Mouse (Mus musculus): ENCODE measurements at regions not wholly inside any gene's neighbourhood (a gene's known extent, or its start where the extent isn't known, plus 50 kb on each side); places are given as distances from the start of the nearest gene placed in this dataset.
A peak's percentile ranks its signal among the peaks of the same experiment; 100 is the strongest.

GRCm38 (mm10) chr8:86390715-86391114, 189.8 kb downstream of the Abcc12 start:
- no peaks in the 10 kb centered on the region for H3K36me3 ChIP-seq (ENCODE audit: insufficient read depth, low read length)

DNA sequence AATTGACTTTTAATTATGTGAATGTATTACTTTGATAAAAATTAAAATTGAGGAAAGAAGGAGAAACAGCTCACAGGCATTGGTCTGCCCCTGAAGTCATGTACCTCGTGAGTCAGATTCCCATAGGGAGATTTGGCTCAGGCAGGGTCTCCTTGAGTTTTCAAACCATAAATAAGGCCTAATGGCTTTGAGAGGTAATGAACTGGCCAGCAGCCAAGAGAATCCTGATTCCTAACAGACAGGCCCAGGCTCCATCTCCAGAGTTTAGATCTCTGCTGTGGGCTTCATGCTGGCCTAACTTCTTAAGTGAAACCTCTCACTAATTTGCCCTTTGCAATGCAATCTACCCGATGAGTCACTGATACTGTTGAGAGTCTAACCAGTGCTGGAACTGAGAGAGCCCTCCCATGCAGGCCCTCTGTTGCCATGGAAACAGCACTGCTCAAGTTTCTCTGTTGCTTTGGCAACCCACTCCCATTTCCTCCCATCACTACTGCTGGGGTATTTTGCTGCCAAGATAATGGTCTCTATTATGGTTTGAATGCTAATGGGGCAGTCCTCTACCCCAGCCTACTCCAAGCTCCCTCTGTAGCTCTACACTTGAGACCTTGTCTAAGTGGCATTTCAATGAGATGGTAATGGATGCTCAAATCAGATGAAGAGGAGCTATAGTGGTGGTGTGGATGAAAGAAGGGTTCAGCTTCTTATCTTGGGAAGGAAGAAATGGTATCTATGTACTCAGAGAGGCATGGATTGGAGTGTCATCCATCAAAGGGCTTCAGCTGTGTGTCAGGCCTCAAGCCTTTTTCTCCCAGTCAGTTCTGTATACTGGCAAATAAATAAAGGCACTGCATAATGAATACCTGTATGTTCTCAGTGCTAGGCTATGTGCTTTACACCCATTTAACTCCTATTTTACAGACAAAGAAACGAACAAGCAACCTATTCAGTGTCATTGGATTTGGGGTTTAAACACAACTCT, 190.5 kb downstream of the Abcc12 start:
- Histone ChIP-seq H3K9me3 (ENCODE audit: low read length) (no peaks in the 10 kb centered on the region), H3K9ac (replicated peaks; ENCODE audit: low read length) (no peak overlapping the region), H3K36me3 (ENCODE audit: insufficient read depth, low read length) (no peaks in the 10 kb centered on the region), H3K4me2 (ENCODE audit: low read depth, low read length) (no peak overlapping the region), H3K4me3 (ENCODE audit: low read length) (no peak overlapping the region), H3K27me3 (ENCODE audit: insufficient read depth, low read length) (no peaks in the 10 kb centered on the region), H3K27ac (peak overlapping the region; percentile 84), H3K4me1 (ENCODE audit: insufficient read depth, low read length) (peaks cover 17% of the 10 kb centered on the region)
- ATAC-seq = peak; percentile 94
- DNase-seq (ENCODE audit: low spot score) = peak; percentile 97
- no peak for TF ChIP-seq CTCF (IDR thresholded peaks at IDR 0.05; ENCODE audit: low read depth)
- WGBS = 18% methylated on average over 3 of the region's 3 CpGs

More at GRCm38 (mm10) chr8:86390715-86391114, 189.8 kb downstream of the Abcc12 start:
- TF ChIP-seq CTCF (IDR thresholded peaks at IDR 0.05; ENCODE audit: low read depth) = no peak
- ATAC-seq (no peak), DNase-seq (ENCODE audit: low spot score) (no peak)
- 75% methylated on average over 8 of the region's 8 CpGs for WGBS
- H3K27me3 ChIP-seq (ENCODE audit: insufficient read depth, low read length) = no peaks in the 10 kb centered on the region
- H3K9ac ChIP-seq (replicated peaks; ENCODE audit: low read length) = no peak overlapping the region
- H3K4me2 ChIP-seq (ENCODE audit: low read depth, low read length) = no peak overlapping the region
- H3K27ac ChIP-seq = peak overlapping the region; percentile 84
- H3K9me3 ChIP-seq (ENCODE audit: low read length) = no peaks in the 10 kb centered on the region
- H3K4me1 ChIP-seq (ENCODE audit: insufficient read depth, low read length) = peaks cover 15% of the 10 kb centered on the region
- no peak overlapping the region for H3K4me3 ChIP-seq (ENCODE audit: low read length)

DNA sequence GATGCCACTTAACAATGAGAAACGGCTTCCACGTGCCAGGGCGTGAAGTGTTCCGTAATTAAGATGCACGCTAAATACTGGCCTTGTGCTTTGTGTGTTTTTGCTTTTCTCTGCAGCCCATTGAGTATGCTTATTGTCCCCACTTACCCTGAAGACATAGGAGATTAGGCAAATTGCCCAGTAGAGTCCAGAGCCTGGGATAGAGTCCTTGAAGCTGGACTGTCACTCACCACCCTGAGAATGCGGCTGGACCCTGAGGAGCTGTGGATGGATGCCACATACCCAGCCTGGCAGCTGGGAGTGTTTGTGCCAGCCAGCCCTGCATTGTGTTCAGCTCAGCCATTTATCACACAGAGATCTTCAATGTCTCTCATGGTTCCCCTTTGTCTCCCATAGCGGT, 195.2 kb downstream of the Abcc12 start:
- no peaks in the 10 kb centered on the region for H3K9me3 ChIP-seq (ENCODE audit: low read length)
- H3K4me1 ChIP-seq (ENCODE audit: insufficient read depth, low read length) = peaks cover 21% of the 10 kb centered on the region
- no peaks in the 10 kb centered on the region for H3K27me3 ChIP-seq (ENCODE audit: insufficient read depth, low read length)
- H3K36me3 ChIP-seq (ENCODE audit: insufficient read depth, low read length) = no peaks in the 10 kb centered on the region
- no peak overlapping the region for H3K4me3 ChIP-seq (ENCODE audit: low read length)
- H3K27ac ChIP-seq = no peak overlapping the region; the same call in 1 of the 2 replicates
- ATAC-seq (peak; percentile 78), DNase-seq (ENCODE audit: low spot score) (peak; percentile 89)
- 25% methylated on average over 7 of the region's 7 CpGs for WGBS
- no peak for TF ChIP-seq CTCF (IDR thresholded peaks at IDR 0.05; ENCODE audit: low read depth)
- no peak overlapping the region for H3K4me2 ChIP-seq (ENCODE audit: low read depth, low read length)
- H3K9ac ChIP-seq (replicated peaks; ENCODE audit: low read length) = no peak overlapping the region

DNA sequence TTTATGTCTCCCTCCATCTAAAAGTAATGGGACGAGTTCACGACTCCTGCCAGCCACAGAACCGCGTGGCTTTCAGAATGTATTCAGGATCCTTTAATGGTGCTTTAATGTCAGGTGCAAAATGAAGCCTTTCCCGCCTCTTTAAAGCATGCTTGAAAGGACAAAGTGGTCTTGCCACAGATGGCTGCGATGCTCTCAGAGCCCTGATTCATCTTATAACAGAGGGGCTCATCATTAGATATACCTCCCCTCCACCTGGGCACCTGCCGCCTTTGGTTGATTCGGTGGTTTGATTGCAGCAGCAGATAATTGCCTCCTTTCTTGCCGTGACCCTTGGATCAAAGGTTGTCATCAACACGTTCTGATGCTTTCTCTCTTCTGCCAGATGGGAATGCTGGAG, 198.5 kb downstream of the Abcc12 start:
- ATAC-seq = no peak
- TF ChIP-seq CTCF (IDR thresholded peaks at IDR 0.05; ENCODE audit: low read depth) = no peak
- Histone ChIP-seq H3K4me3 (ENCODE audit: low read length) (no peak overlapping the region), H3K4me1 (ENCODE audit: insufficient read depth, low read length) (peaks cover 9% of the 10 kb centered on the region), H3K36me3 (ENCODE audit: insufficient read depth, low read length) (no peaks in the 10 kb centered on the region), H3K27ac (no peak overlapping the region), H3K27me3 (ENCODE audit: insufficient read depth, low read length) (no peaks in the 10 kb centered on the region), H3K9me3 (ENCODE audit: low read length) (no peaks in the 10 kb centered on the region), H3K4me2 (ENCODE audit: low read depth, low read length) (no peak overlapping the region), H3K9ac (replicated peaks; ENCODE audit: low read length) (no peak overlapping the region)
- no peak for DNase-seq (ENCODE audit: low spot score)
- WGBS = 73% methylated on average over 10 of the region's 10 CpGs

DNA sequence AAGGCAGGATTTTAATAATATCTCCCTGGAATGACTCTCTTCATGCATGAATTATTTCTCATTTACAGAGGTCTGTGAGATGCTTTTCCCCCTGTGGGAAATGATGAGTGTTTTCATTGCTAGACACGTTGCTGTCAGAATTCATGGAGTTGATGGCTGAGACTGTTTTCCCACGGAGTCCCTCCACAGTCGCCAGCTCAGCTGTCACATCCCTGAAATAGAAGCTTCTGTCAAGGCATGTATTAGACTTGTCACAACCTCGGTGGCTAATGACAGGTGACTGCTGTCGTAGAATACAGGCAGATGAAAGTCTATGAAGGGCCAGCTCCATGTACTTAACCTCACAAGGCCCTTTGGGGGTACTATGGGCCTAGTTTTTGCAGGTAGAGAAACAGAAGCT, 212.4 kb downstream of the Abcc12 start:
- Histone ChIP-seq H3K27ac (no peak overlapping the region), H3K36me3 (ENCODE audit: insufficient read depth, low read length) (no peaks in the 10 kb centered on the region), H3K4me3 (ENCODE audit: low read length) (no peak overlapping the region), H3K27me3 (ENCODE audit: insufficient read depth, low read length) (no peaks in the 10 kb centered on the region), H3K9ac (replicated peaks; ENCODE audit: low read length) (no peak overlapping the region), H3K9me3 (ENCODE audit: low read length) (no peaks in the 10 kb centered on the region), H3K4me2 (ENCODE audit: low read depth, low read length) (no peak overlapping the region), H3K4me1 (ENCODE audit: insufficient read depth, low read length) (no peaks in the 10 kb centered on the region)
- peak; percentile 36 for DNase-seq (ENCODE audit: low spot score)
- ATAC-seq = no peak
- 30% methylated on average over 5 of the region's 5 CpGs for WGBS
- no peak for TF ChIP-seq CTCF (IDR thresholded peaks at IDR 0.05; ENCODE audit: low read depth)

- H3K27ac ChIP-seq = no peak overlapping the region
- H3K4me2 ChIP-seq (ENCODE audit: low read depth, low read length) = no peak overlapping the region
- H3K9ac ChIP-seq (replicated peaks; ENCODE audit: low read length) = no peak overlapping the region
- ATAC-seq (no peak), DNase-seq (ENCODE audit: low spot score) (no peak)
- H3K4me1 ChIP-seq (ENCODE audit: insufficient read depth, low read length) = no peaks in the 10 kb centered on the region
- H3K27me3 ChIP-seq (ENCODE audit: insufficient read depth, low read length) = no peaks in the 10 kb centered on the region
- H3K9me3 ChIP-seq (ENCODE audit: low read length) = no peaks in the 10 kb centered on the region
- H3K4me3 ChIP-seq (ENCODE audit: low read length) = no peak overlapping the region
- TF ChIP-seq CTCF (IDR thresholded peaks at IDR 0.05; ENCODE audit: low read depth) = no peak
- WGBS = 93% methylated on average over 4 of the region's 4 CpGs
- H3K36me3 ChIP-seq (ENCODE audit: insufficient read depth, low read length) = no peaks in the 10 kb centered on the region
Observed at GRCm38 (mm10) chr8:86366636-86367035, 213.8 kb downstream of the Abcc12 start.

DNA sequence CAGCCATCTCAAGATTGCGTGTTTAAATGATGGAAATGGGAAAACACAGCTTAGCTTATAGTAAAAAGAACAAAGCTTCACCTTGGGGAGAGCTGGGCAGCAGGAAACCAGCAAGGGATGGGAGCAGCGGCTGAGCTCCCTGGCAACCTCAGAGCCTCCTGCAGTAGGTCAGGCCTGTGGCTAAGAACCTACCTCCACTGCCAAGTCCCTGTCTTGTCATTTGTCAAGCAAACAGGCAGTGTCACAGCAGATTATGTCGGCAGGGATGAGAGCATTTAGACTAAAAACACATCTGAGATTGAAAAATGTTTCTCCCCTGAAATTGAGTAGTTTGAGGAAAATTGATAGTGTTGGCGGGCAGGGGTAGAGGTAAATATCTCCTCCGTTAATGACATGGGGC, 214.8 kb downstream of the Abcc12 start:
- no peak overlapping the region for H3K4me3 ChIP-seq (ENCODE audit: low read length)
- no peak overlapping the region for H3K27ac ChIP-seq
- H3K9ac ChIP-seq (replicated peaks; ENCODE audit: low read length) = no peak overlapping the region
- TF ChIP-seq CTCF (IDR thresholded peaks at IDR 0.05; ENCODE audit: low read depth) = no peak
- ATAC-seq = no peak
- H3K4me1 ChIP-seq (ENCODE audit: insufficient read depth, low read length) = no peaks in the 10 kb centered on the region
- peak; percentile 38 for DNase-seq (ENCODE audit: low spot score)
- no peaks in the 10 kb centered on the region for H3K9me3 ChIP-seq (ENCODE audit: low read length)
- H3K36me3 ChIP-seq (ENCODE audit: insufficient read depth, low read length) = no peaks in the 10 kb centered on the region
- no peak overlapping the region for H3K4me2 ChIP-seq (ENCODE audit: low read depth, low read length)
- WGBS = 49% methylated on average over 5 of the region's 5 CpGs
- no peaks in the 10 kb centered on the region for H3K27me3 ChIP-seq (ENCODE audit: insufficient read depth, low read length)

All from hindbrain, postnatal 0 days (tissue).